Mouse (Mus musculus): ENCODE results near the gene Lmf1. TPM values are rescaled to one million over a fixed set of nuclear protein-coding genes. Genes with fewer than 3 reads are reported as not detected.

Gene Lmf1
- polyA plus RNA-seq, 1 experiment, result 0.91 TPM

GRCm38 (mm10) chr17:25609506-25609828 is 30.6 kb downstream of the Lmf1 start:
- no peak overlapping the region for H3K4me3 ChIP-seq (replicated peaks)
- no peaks in the 10 kb centered on the region for H3K27me3 ChIP-seq (ENCODE audit: control insufficient read depth)
- H3K4me1 ChIP-seq (ENCODE audit: control insufficient read depth), result no peaks in the 10 kb centered on the region
- TF ChIP-seq GATA1 (IDR thresholded peaks at IDR 0.05; ENCODE audit: low read length), result no peak
- no peak for TF ChIP-seq TAL1 (IDR thresholded peaks at IDR 0.05; ENCODE audit: low read length)
- H3K9me3 ChIP-seq (ENCODE audit: control insufficient read depth, low read length), result no peaks in the 10 kb centered on the region
- peaks cover 7% of the 10 kb centered on the region; the same call in 1 of the 2 replicates for H3K36me3 ChIP-seq (ENCODE audit: control insufficient read depth)

- no peak overlapping the region for H3K4me3 ChIP-seq (replicated peaks)
Observed at GRCm38 (mm10) chr17:25610151-25610550, 31.3 kb downstream of the Lmf1 start.

GRCm38 (mm10) chr17:25612537-25612936 is 33.7 kb downstream of the Lmf1 start:
- no peaks in the 10 kb centered on the region for H3K4me1 ChIP-seq (ENCODE audit: control insufficient read depth)
- no peak overlapping the region for H3K4me3 ChIP-seq (replicated peaks)
- peaks cover 7% of the 10 kb centered on the region; the same call in 1 of the 2 replicates for H3K36me3 ChIP-seq (ENCODE audit: control insufficient read depth)
- no peaks in the 10 kb centered on the region for H3K9me3 ChIP-seq (ENCODE audit: control insufficient read depth, low read length)
- no peak for TF ChIP-seq TAL1 (IDR thresholded peaks at IDR 0.05; ENCODE audit: low read length)
- TF ChIP-seq GATA1 (IDR thresholded peaks at IDR 0.05; ENCODE audit: low read length), result no peak
- no peaks in the 10 kb centered on the region for H3K27me3 ChIP-seq (ENCODE audit: control insufficient read depth)

More at GRCm38 (mm10) chr17:25610151-25610550, 31.3 kb downstream of the Lmf1 start:
- Histone ChIP-seq H3K4me1 (ENCODE audit: control insufficient read depth) (no peaks in the 10 kb centered on the region), H3K27me3 (ENCODE audit: control insufficient read depth) (no peaks in the 10 kb centered on the region), H3K9me3 (ENCODE audit: control insufficient read depth, low read length) (no peaks in the 10 kb centered on the region), H3K36me3 (ENCODE audit: control insufficient read depth) (peaks cover 7% of the 10 kb centered on the region; the same call in 1 of the 2 replicates)
- TF ChIP-seq TAL1 (IDR thresholded peaks at IDR 0.05; ENCODE audit: low read length) (no peak), GATA1 (IDR thresholded peaks at IDR 0.05; ENCODE audit: low read length) (no peak)

GRCm38 (mm10) chr17:25613323-25613722 is 34.4 kb downstream of the Lmf1 start:
- Histone ChIP-seq H3K4me1 (ENCODE audit: control insufficient read depth) (no peaks in the 10 kb centered on the region), H3K4me3 (replicated peaks) (no peak overlapping the region), H3K27me3 (ENCODE audit: control insufficient read depth) (no peaks in the 10 kb centered on the region), H3K9me3 (ENCODE audit: control insufficient read depth, low read length) (no peaks in the 10 kb centered on the region), H3K36me3 (ENCODE audit: control insufficient read depth) (peaks cover 7% of the 10 kb centered on the region; the same call in 1 of the 2 replicates)
- TF ChIP-seq TAL1 (IDR thresholded peaks at IDR 0.05; ENCODE audit: low read length) (no peak), GATA1 (IDR thresholded peaks at IDR 0.05; ENCODE audit: low read length) (no peak)

GRCm38 (mm10) chr17:25614723-25615510 is 36.0 kb downstream of the Lmf1 start:
- H3K36me3 ChIP-seq (ENCODE audit: control insufficient read depth), result peaks cover 7% of the 10 kb centered on the region; the same call in 1 of the 2 replicates
- TF ChIP-seq TAL1 (IDR thresholded peaks at IDR 0.05; ENCODE audit: low read length) (no peak), GATA1 (IDR thresholded peaks at IDR 0.05; ENCODE audit: low read length) (no peak)
- no peaks in the 10 kb centered on the region for H3K9me3 ChIP-seq (ENCODE audit: control insufficient read depth, low read length)

GRCm38 (mm10) chr17:25618508-25619056 is 39.7 kb downstream of the Lmf1 start:
- H3K36me3 ChIP-seq (ENCODE audit: control insufficient read depth), result peaks cover 4% of the 10 kb centered on the region; the same call in 1 of the 2 replicates
- no peak for TF ChIP-seq TAL1 (IDR thresholded peaks at IDR 0.05; ENCODE audit: low read length)
- TF ChIP-seq GATA1 (IDR thresholded peaks at IDR 0.05; ENCODE audit: low read length), result no peak
- no peaks in the 10 kb centered on the region for H3K27me3 ChIP-seq (ENCODE audit: control insufficient read depth)
- H3K4me3 ChIP-seq (replicated peaks), result no peak overlapping the region
- no peaks in the 10 kb centered on the region for H3K4me1 ChIP-seq (ENCODE audit: control insufficient read depth)
- H3K9me3 ChIP-seq (ENCODE audit: control insufficient read depth, low read length), result no peaks in the 10 kb centered on the region

More at GRCm38 (mm10) chr17:25614723-25615510, 36.0 kb downstream of the Lmf1 start:
- H3K4me1 ChIP-seq (ENCODE audit: control insufficient read depth), result no peaks in the 10 kb centered on the region
- H3K27me3 ChIP-seq (ENCODE audit: control insufficient read depth), result no peaks in the 10 kb centered on the region
- H3K4me3 ChIP-seq (replicated peaks), result no peak overlapping the region

- no peak for TF ChIP-seq TAL1 (IDR thresholded peaks at IDR 0.05; ENCODE audit: low read length)
- Histone ChIP-seq H3K4me1 (ENCODE audit: control insufficient read depth) (no peaks in the 10 kb centered on the region), H3K27me3 (ENCODE audit: control insufficient read depth) (no peaks in the 10 kb centered on the region), H3K9me3 (ENCODE audit: control insufficient read depth, low read length) (no peaks in the 10 kb centered on the region), H3K4me3 (replicated peaks) (no peak overlapping the region), H3K36me3 (ENCODE audit: control insufficient read depth) (no peaks in the 10 kb centered on the region)
Observed at GRCm38 (mm10) chr17:25623441-25623840, 44.6 kb downstream of the Lmf1 start.

- H3K27me3 ChIP-seq (ENCODE audit: control insufficient read depth), result no peaks in the 10 kb centered on the region
- H3K9me3 ChIP-seq (ENCODE audit: control insufficient read depth, low read length), result no peaks in the 10 kb centered on the region
- H3K4me3 ChIP-seq (replicated peaks), result no peak overlapping the region
- no peak for TF ChIP-seq TAL1 (IDR thresholded peaks at IDR 0.05; ENCODE audit: low read length)
- TF ChIP-seq GATA1 (IDR thresholded peaks at IDR 0.05; ENCODE audit: low read length), result no peak
- no peaks in the 10 kb centered on the region for H3K4me1 ChIP-seq (ENCODE audit: control insufficient read depth)
- no peaks in the 10 kb centered on the region for H3K36me3 ChIP-seq (ENCODE audit: control insufficient read depth)
Observed at GRCm38 (mm10) chr17:25623935-25624334, 45.0 kb downstream of the Lmf1 start.

GRCm38 (mm10) chr17:25624446-25625119 is 45.7 kb downstream of the Lmf1 start:
- Histone ChIP-seq H3K9me3 (ENCODE audit: control insufficient read depth, low read length) (no peaks in the 10 kb centered on the region), H3K27me3 (ENCODE audit: control insufficient read depth) (no peaks in the 10 kb centered on the region), H3K4me3 (replicated peaks) (no peak overlapping the region), H3K36me3 (ENCODE audit: control insufficient read depth) (no peaks in the 10 kb centered on the region), H3K4me1 (ENCODE audit: control insufficient read depth) (no peaks in the 10 kb centered on the region)
- TF ChIP-seq TAL1 (IDR thresholded peaks at IDR 0.05; ENCODE audit: low read length) (no peak), GATA1 (IDR thresholded peaks at IDR 0.05; ENCODE audit: low read length) (no peak)

All from erythroblast, embryonic 14.5 days (primary cell).